ENCODE assay signal across 8 mouse cellular contexts in genomic region chr5:140549306-140550047, GRCm38 (mm10). TPM values are rescaled to one million over a fixed set of nuclear protein-coding genes. Genes with fewer than 3 reads are reported as not detected.
DNase-seq lines count a peak whose midpoint lies in the region; ATAC-seq and TF ChIP-seq lines count a peak whose summit lies in the region.

No protein-coding gene starts in this region.

- no peak overlapping the region for H3K9ac ChIP-seq in neural tube, embryonic 11.5 days (ENCODE audit: low read length)
- peak overlapping the region; percentile 29; the same call in 1 of the 2 replicates for H3K9ac ChIP-seq in forebrain, embryonic 11.5 days (ENCODE audit: low read length)
- H3K9ac ChIP-seq in midbrain, embryonic 15.5 days, result no peak overlapping the region
- no peak overlapping the region for H3K9ac ChIP-seq in liver, embryonic 11.5 days (ENCODE audit: low read depth, low read length)

- peak; percentile 85 for ATAC-seq in neural tube, embryonic 11.5 days (ENCODE audit: insufficient read depth, low FRiP score, low TSS enrichment)
- ATAC-seq in forebrain, embryonic 11.5 days (replicated peaks; ENCODE audit: low FRiP score), result peak; percentile 93
- peak; percentile 88 for ATAC-seq in midbrain, embryonic 15.5 days (replicated peaks)
- ATAC-seq in liver, embryonic 11.5 days (replicated peaks; ENCODE audit: low FRiP score), result no peak

- H3K4me1 ChIP-seq in neural tube, embryonic 11.5 days (ENCODE audit: control insufficient read depth, insufficient read depth, low read length), result no peaks in the 10 kb centered on the region
- peaks cover 10% of the 10 kb centered on the region; the same call in 1 of the 2 replicates for H3K4me1 ChIP-seq in forebrain, embryonic 11.5 days (replicated peaks; ENCODE audit: control insufficient read depth, insufficient read depth, low read length)
- H3K4me1 ChIP-seq in kidney, adult 2 months (ENCODE audit: control insufficient read depth, insufficient read depth, low read length), result no peaks in the 10 kb centered on the region
- peaks cover 4% of the 10 kb centered on the region; the same call in 1 of the 2 replicates for H3K4me1 ChIP-seq in midbrain, embryonic 15.5 days
- no peaks in the 10 kb centered on the region for H3K4me1 ChIP-seq in liver, embryonic 11.5 days (replicated peaks; ENCODE audit: control insufficient read depth, insufficient read depth, low read length)

- peak; percentile 71 for DNase-seq in neural tube, embryonic 11.5 days (ENCODE audit: low spot score)
- DNase-seq in neural tube, embryonic 10.5 days (ENCODE audit: extremely low spot score, low spot score), result no peak
- DNase-seq in forebrain, embryonic 11.5 days (ENCODE audit: low spot score), result peak; percentile 83
- DNase-seq in kidney, adult 2 months, result peak; percentile 57
- DNase-seq in liver, embryonic 11.5 days (ENCODE audit: low spot score), result no peak
- no peak for DNase-seq in ovary, adult 18-20 months (ENCODE audit: low spot score)
- no peak for DNase-seq in cerebellum, adult 8-10 months

- H3K36me3 ChIP-seq in neural tube, embryonic 11.5 days (ENCODE audit: control insufficient read depth, insufficient read depth, low read length), result no peaks in the 10 kb centered on the region
- no peaks in the 10 kb centered on the region for H3K36me3 ChIP-seq in forebrain, embryonic 11.5 days (ENCODE audit: control insufficient read depth, insufficient read depth, low read length)
- no peaks in the 10 kb centered on the region for H3K36me3 ChIP-seq in kidney, adult 2 months (ENCODE audit: control insufficient read depth, insufficient read depth, low read length)
- no peaks in the 10 kb centered on the region for H3K36me3 ChIP-seq in midbrain, embryonic 15.5 days (replicated peaks)
- no peaks in the 10 kb centered on the region for H3K36me3 ChIP-seq in liver, embryonic 11.5 days (ENCODE audit: control insufficient read depth, insufficient read depth, low read length)

- H3K4me2 ChIP-seq in neural tube, embryonic 11.5 days (ENCODE audit: low read depth), result 0 out of 2 replicates have a peak overlapping the region, but pooled peaks have one; percentile 1
- peak overlapping the region; percentile 29; the same call in 1 of the 2 replicates for H3K4me2 ChIP-seq in forebrain, embryonic 11.5 days (ENCODE audit: low read depth, low read length, severe bottlenecking)
- H3K4me2 ChIP-seq in midbrain, embryonic 15.5 days, result peak overlapping the region; percentile 24; the same call in 1 of the 2 replicates
- no peak overlapping the region for H3K4me2 ChIP-seq in liver, embryonic 11.5 days

- no peak overlapping the region for H3K4me3 ChIP-seq in neural tube, embryonic 11.5 days (ENCODE audit: low read depth, low read length)
- H3K4me3 ChIP-seq in forebrain, embryonic 11.5 days (ENCODE audit: low read depth, low read length), result no peak overlapping the region
- no peak overlapping the region for H3K4me3 ChIP-seq in kidney, adult 2 months (ENCODE audit: insufficient read depth, low read depth, low read length)
- no peak overlapping the region for H3K4me3 ChIP-seq in midbrain, embryonic 15.5 days
- no peak overlapping the region for H3K4me3 ChIP-seq in liver, embryonic 11.5 days (ENCODE audit: low read depth, low read length)

- no peak for TF ChIP-seq POLR2A in kidney, adult 2 months (IDR thresholded peaks at IDR 0.05; ENCODE audit: low read depth, low read length)

- no peaks in the 10 kb centered on the region for H3K27me3 ChIP-seq in neural tube, embryonic 11.5 days (ENCODE audit: control insufficient read depth, insufficient read depth, low read length)
- no peaks in the 10 kb centered on the region for H3K27me3 ChIP-seq in forebrain, embryonic 11.5 days (ENCODE audit: control insufficient read depth, insufficient read depth, low read length)
- no peaks in the 10 kb centered on the region for H3K27me3 ChIP-seq in kidney, adult 2 months (replicated peaks; ENCODE audit: control insufficient read depth, insufficient read depth, low read length)
- H3K27me3 ChIP-seq in midbrain, embryonic 15.5 days (replicated peaks), result no peaks in the 10 kb centered on the region; the same call in 1 of the 2 replicates
- H3K27me3 ChIP-seq in liver, embryonic 11.5 days (replicated peaks; ENCODE audit: control insufficient read depth, insufficient read depth, low read length), result no peaks in the 10 kb centered on the region

- no peak for TF ChIP-seq CTCF in kidney, adult 2 months (conservative IDR thresholded peaks at IDR 0.05; ENCODE audit: insufficient read depth, insufficient read length, low read depth, low read length)

- H3K9me3 ChIP-seq in neural tube, embryonic 11.5 days (ENCODE audit: control insufficient read depth, low read length), result no peaks in the 10 kb centered on the region
- H3K9me3 ChIP-seq in forebrain, embryonic 11.5 days (ENCODE audit: control insufficient read depth, low read length), result 0 out of 2 replicates have a peak, but pooled peaks cover 4% of the 10 kb centered on the region
- H3K9me3 ChIP-seq in midbrain, embryonic 15.5 days, result no peaks in the 10 kb centered on the region
- H3K9me3 ChIP-seq in liver, embryonic 11.5 days (ENCODE audit: control insufficient read depth, low read length), result no peaks in the 10 kb centered on the region

- WGBS in neural tube, embryonic 11.5 days, result 28% methylated on average over 17 of the region's 17 CpGs
- WGBS in forebrain, embryonic 11.5 days, result 15% methylated on average over 17 of the region's 17 CpGs
- 22% methylated on average over 17 of the region's 17 CpGs for WGBS in kidney, adult 2 months
- 7% methylated on average over 17 of the region's 17 CpGs for WGBS in midbrain, embryonic 15.5 days
- 44% methylated on average over 17 of the region's 17 CpGs for WGBS in liver, embryonic 11.5 days

- H3K27ac ChIP-seq in neural tube, embryonic 11.5 days (ENCODE audit: low read depth, low read length), result peak overlapping the region; percentile 60; the same call in 1 of the 2 replicates
- peak overlapping the region; percentile 88 for H3K27ac ChIP-seq in forebrain, embryonic 11.5 days (ENCODE audit: low read depth, low read length)
- H3K27ac ChIP-seq in kidney, adult 2 months (ENCODE audit: insufficient read depth, low read depth, low read length), result no peak overlapping the region
- peak overlapping the region; percentile 71 for H3K27ac ChIP-seq in midbrain, embryonic 15.5 days
- H3K27ac ChIP-seq in liver, embryonic 11.5 days (ENCODE audit: low read depth, low read length), result no peak overlapping the region

RNA-seq across cellular contexts. Expression of gene Grifin, which starts 15.4 kb away (rescaled TPM):
- polyA plus RNA-seq in neural tube, embryonic 11.5 days (2014; fragmentation: Nextera tagmentation; extraction: Ambion mirVana), result not detected in 2 replicates
- not detected in 2 replicates for polyA plus RNA-seq in forebrain, embryonic 11.5 days (2014; fragmentation: Nextera tagmentation; extraction: Ambion mirVana)
- polyA plus RNA-seq in kidney, adult 2 months (2012; rRNA removed), result not detected in 2 replicates
- 0.41 TPM in 1 of 2 replicates, not detected in the other for polyA plus RNA-seq in midbrain, embryonic 15.5 days (2015; fragmentation: Nextera tagmentation; extraction: Ambion mirVana)
- polyA plus RNA-seq in liver, embryonic 11.5 days (2014; fragmentation: Nextera tagmentation; extraction: Ambion mirVana), result 1.8 and 2.6 TPM in 2 replicates

RNA-seq across cellular contexts. Expression of gene Chst12, which starts 44.1 kb away (rescaled TPM):
- 14.4 and 15.5 TPM in 2 replicates for polyA plus RNA-seq in neural tube, embryonic 11.5 days (2014; fragmentation: Nextera tagmentation; extraction: Ambion mirVana)
- polyA plus RNA-seq in forebrain, embryonic 11.5 days (2014; fragmentation: Nextera tagmentation; extraction: Ambion mirVana), result 11.8 and 12.2 TPM in 2 replicates
- 6.7 and 8.3 TPM in 2 replicates for polyA plus RNA-seq in kidney, adult 2 months (2012; rRNA removed)
- polyA plus RNA-seq in midbrain, embryonic 15.5 days (2015; fragmentation: Nextera tagmentation; extraction: Ambion mirVana), result 24.7 and 25.1 TPM in 2 replicates
- polyA plus RNA-seq in liver, embryonic 11.5 days (2014; fragmentation: Nextera tagmentation; extraction: Ambion mirVana), result 19.1 and 20.6 TPM in 2 replicates

RNA-seq across cellular contexts. Expression of gene Lfng, which starts 57.6 kb away (rescaled TPM):
- polyA plus RNA-seq in neural tube, embryonic 11.5 days (2014; fragmentation: Nextera tagmentation; extraction: Ambion mirVana), result 35.4 and 37.5 TPM in 2 replicates
- 41.8 and 45.4 TPM in 2 replicates for polyA plus RNA-seq in forebrain, embryonic 11.5 days (2014; fragmentation: Nextera tagmentation; extraction: Ambion mirVana)
- polyA plus RNA-seq in kidney, adult 2 months (2012; rRNA removed), result 37.8 and 43.3 TPM in 2 replicates
- polyA plus RNA-seq in midbrain, embryonic 15.5 days (2015; fragmentation: Nextera tagmentation; extraction: Ambion mirVana), result 20.4 and 21.8 TPM in 2 replicates
- polyA plus RNA-seq in liver, embryonic 11.5 days (2014; fragmentation: Nextera tagmentation; extraction: Ambion mirVana), result 10.6 and 11.0 TPM in 2 replicates

Comparison
In these comparisons a context has a peak if more than half of its experiments do, and no peak if none do; other contexts are left out.
1. DNase-seq: peak in neural tube, embryonic 11.5 days (single experiment), forebrain, embryonic 11.5 days (single experiment) and kidney, adult 2 months (single experiment); none in neural tube, embryonic 10.5 days (single experiment), liver, embryonic 11.5 days (single experiment), ovary, adult 18-20 months (single experiment) and cerebellum, adult 8-10 months (single experiment).
2. H3K27ac ChIP-seq: peak in neural tube, embryonic 11.5 days (single experiment), forebrain, embryonic 11.5 days (single experiment) and midbrain, embryonic 15.5 days (single experiment); none in kidney, adult 2 months (single experiment) and liver, embryonic 11.5 days (single experiment).